Mouse (Mus musculus): ENCODE results near the gene Zfhx3. TPM values are rescaled to one million over a fixed set of nuclear protein-coding genes. Genes with fewer than 3 reads are reported as not detected.

Gene Zfhx3
- polyA plus RNA-seq, 1 experiment from 2014 or later = 3.3 TPM

- Histone ChIP-seq H3K27ac (ENCODE audit: low read length) (no peak overlapping the region), H3K27me3 (ENCODE audit: control insufficient read depth, insufficient read depth, low read length) (no peaks in the 10 kb centered on the region), H3K9ac (ENCODE audit: low read length) (no peak overlapping the region), H3K4me2 (ENCODE audit: low read depth, low read length) (no peak overlapping the region), H3K36me3 (ENCODE audit: control insufficient read depth, insufficient read depth) (no peaks in the 10 kb centered on the region), H3K4me1 (ENCODE audit: control insufficient read depth, insufficient read depth, low read length) (peaks cover 25% of the 10 kb centered on the region), H3K9me3 (replicated peaks; ENCODE audit: control insufficient read depth, low read length) (no peaks in the 10 kb centered on the region), H3K4me3 (ENCODE audit: low read length) (no peak overlapping the region)
- ATAC-seq (replicated peaks; ENCODE audit: extremely low read depth, insufficient read depth, low FRiP score) = no peak
- 67% methylated on average over 4 of the region's 4 CpGs for WGBS
Observed at GRCm38 (mm10) chr8:108884947-108885346, 942.5 kb downstream of the Zfhx3 start.

DNA sequence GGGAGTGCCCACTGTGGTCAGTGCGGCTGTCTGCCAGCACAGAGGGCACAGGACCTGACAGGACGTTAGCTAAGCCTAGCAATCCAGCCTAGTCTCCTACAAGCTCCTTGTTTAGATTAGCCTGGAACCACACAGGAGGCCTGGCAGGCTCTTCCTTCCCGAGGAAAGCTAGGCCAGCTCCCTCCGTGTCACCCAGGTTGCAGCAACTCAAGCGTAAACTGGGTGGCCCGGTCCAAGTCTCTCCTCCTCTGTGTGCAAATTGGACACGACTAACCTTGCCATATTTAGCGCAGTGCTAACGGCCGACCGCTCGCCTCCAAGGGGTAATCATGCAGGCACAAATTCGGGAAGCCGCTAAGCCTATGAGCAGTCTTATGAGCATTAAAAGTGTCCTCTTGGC, 943.0 kb downstream of the Zfhx3 start:
- Histone ChIP-seq H3K4me3 (ENCODE audit: low read length) (no peak overlapping the region), H3K9ac (ENCODE audit: low read length) (no peak overlapping the region), H3K27ac (ENCODE audit: low read length) (no peak overlapping the region), H3K4me1 (ENCODE audit: control insufficient read depth, insufficient read depth, low read length) (peaks cover 21% of the 10 kb centered on the region), H3K36me3 (ENCODE audit: control insufficient read depth, insufficient read depth) (no peaks in the 10 kb centered on the region), H3K4me2 (ENCODE audit: low read depth, low read length) (no peak overlapping the region), H3K9me3 (replicated peaks; ENCODE audit: control insufficient read depth, low read length) (no peaks in the 10 kb centered on the region), H3K27me3 (ENCODE audit: control insufficient read depth, insufficient read depth, low read length) (no peaks in the 10 kb centered on the region)
- WGBS = 60% methylated on average over 14 of the region's 14 CpGs
- ATAC-seq (replicated peaks; ENCODE audit: extremely low read depth, insufficient read depth, low FRiP score) = no peak

DNA sequence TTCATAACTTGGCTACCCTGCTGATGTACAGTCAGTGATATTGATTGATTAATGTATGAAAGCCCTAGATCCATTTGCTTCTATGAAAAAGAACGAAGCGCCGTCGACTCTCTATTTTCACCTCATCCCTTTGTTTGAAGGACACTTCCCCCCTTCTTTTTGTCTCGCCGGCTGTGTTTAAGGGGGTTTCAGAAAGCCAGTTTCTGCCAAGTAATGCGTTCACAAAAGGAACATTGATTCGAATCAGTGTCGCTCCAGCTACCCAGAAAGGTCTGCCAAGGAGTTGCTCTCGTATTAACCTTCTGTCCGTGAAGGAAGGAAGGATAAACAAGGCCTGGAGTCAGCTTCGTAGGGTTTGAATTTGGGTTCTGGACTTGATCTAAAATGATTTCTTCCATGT, 943.4 kb downstream of the Zfhx3 start:
- WGBS = 76% methylated on average over 12 of the region's 12 CpGs
- H3K9me3 ChIP-seq (replicated peaks; ENCODE audit: control insufficient read depth, low read length) = no peaks in the 10 kb centered on the region
- H3K4me3 ChIP-seq (ENCODE audit: low read length) = no peak overlapping the region
- no peak overlapping the region for H3K4me2 ChIP-seq (ENCODE audit: low read depth, low read length)
- no peak overlapping the region for H3K27ac ChIP-seq (ENCODE audit: low read length)
- H3K4me1 ChIP-seq (ENCODE audit: control insufficient read depth, insufficient read depth, low read length) = peaks cover 19% of the 10 kb centered on the region
- no peaks in the 10 kb centered on the region for H3K36me3 ChIP-seq (ENCODE audit: control insufficient read depth, insufficient read depth)
- ATAC-seq (replicated peaks; ENCODE audit: extremely low read depth, insufficient read depth, low FRiP score) = no peak
- H3K27me3 ChIP-seq (ENCODE audit: control insufficient read depth, insufficient read depth, low read length) = no peaks in the 10 kb centered on the region
- no peak overlapping the region for H3K9ac ChIP-seq (ENCODE audit: low read length)

DNA sequence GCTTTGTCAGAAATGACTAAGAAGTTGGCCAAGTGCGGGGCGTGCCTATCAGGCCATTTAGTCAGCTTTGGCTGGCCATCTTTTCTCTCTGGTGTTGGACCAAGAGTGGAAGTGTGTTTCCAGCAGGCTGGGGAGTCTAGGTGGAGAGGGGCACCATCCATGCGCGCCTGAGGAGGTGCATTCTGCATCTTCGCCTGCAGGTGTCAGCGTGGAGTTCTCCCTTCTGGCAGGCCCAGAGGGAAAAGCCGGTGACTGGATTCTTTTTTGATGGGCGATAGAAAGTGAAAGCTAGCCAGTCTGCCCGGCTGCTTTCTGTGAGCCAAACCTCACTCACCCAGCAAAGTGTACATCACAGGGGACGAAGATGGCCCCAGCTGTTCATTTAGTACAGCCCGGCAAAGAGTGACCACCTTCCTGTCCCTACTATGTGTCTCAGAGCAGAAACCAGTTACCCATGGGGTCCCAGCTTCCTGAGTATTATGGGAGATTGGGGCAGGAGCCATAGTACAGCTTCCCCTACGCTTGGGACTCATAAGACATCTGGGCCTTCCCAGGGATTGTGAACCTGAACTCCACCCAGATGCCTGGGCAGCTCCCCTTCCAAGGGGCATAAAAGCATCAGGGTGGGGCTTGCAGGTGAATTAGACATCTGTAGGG, 944.3 kb downstream of the Zfhx3 start:
- Histone ChIP-seq H3K27me3 (ENCODE audit: control insufficient read depth, insufficient read depth, low read length) (no peaks in the 10 kb centered on the region), H3K9ac (ENCODE audit: low read length) (peak overlapping the region; percentile 71), H3K9me3 (replicated peaks; ENCODE audit: control insufficient read depth, low read length) (no peaks in the 10 kb centered on the region), H3K4me3 (ENCODE audit: low read length) (peak overlapping the region; percentile 51), H3K4me1 (ENCODE audit: control insufficient read depth, insufficient read depth, low read length) (peaks cover 19% of the 10 kb centered on the region), H3K36me3 (ENCODE audit: control insufficient read depth, insufficient read depth) (no peaks in the 10 kb centered on the region), H3K27ac (ENCODE audit: low read length) (peak overlapping the region; percentile 77), H3K4me2 (ENCODE audit: low read depth, low read length) (peak overlapping the region; percentile 76)
- 16% methylated on average over 12 of the region's 12 CpGs for WGBS
- ATAC-seq (replicated peaks; ENCODE audit: extremely low read depth, insufficient read depth, low FRiP score) = peak; percentile 64

DNA sequence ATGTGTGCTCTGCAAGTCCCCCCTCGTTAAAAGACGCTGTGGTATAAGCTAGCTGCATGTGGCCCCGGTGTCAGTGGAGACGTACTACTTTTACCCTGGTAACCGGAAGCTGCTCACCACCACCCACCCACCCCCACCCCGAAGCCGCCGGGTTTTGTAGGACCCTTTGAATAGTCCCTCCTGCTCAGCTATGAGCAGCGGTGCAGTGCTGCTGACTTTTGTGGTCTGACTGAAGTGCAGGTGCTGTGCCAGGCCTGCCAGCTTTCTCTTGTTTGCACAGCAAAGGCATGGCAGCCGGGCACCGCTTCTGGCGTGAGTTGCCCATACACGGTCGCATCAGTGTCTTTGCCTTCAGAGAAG, 944.8 kb downstream of the Zfhx3 start:
- Histone ChIP-seq H3K4me1 (ENCODE audit: control insufficient read depth, insufficient read depth, low read length) (peaks cover 19% of the 10 kb centered on the region), H3K27me3 (ENCODE audit: control insufficient read depth, insufficient read depth, low read length) (no peaks in the 10 kb centered on the region), H3K4me3 (ENCODE audit: low read length) (no peak overlapping the region; the same call in 1 of the 2 replicates), H3K9me3 (replicated peaks; ENCODE audit: control insufficient read depth, low read length) (no peaks in the 10 kb centered on the region), H3K36me3 (ENCODE audit: control insufficient read depth, insufficient read depth) (no peaks in the 10 kb centered on the region), H3K27ac (ENCODE audit: low read length) (peak overlapping the region; percentile 77), H3K9ac (ENCODE audit: low read length) (peak overlapping the region; percentile 71; the same call in 1 of the 2 replicates), H3K4me2 (ENCODE audit: low read depth, low read length) (peak overlapping the region; percentile 76)
- WGBS = 71% methylated on average over 14 of the region's 14 CpGs
- ATAC-seq (replicated peaks; ENCODE audit: extremely low read depth, insufficient read depth, low FRiP score) = peak; percentile 66

DNA sequence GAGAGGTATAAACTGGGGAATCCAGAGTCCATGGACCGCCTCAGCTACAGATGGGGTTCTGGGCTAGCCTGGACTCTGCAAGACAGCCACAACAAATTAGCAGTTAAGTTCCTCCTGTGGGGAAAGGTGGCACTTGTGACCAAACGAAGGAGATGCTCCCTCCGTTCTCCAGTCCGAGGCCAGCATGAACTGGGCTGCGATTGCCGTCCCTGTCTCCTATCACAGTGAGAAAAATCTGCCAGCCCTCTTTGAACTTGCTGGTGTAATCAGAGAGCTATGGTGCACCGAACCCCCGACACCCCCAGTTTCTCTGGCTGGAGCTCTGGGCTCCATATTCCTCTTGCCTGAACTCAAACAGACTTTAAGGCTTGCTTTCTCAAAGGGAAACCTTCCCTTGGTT, 945.4 kb downstream of the Zfhx3 start:
- no peak overlapping the region for H3K9ac ChIP-seq (ENCODE audit: low read length)
- H3K36me3 ChIP-seq (ENCODE audit: control insufficient read depth, insufficient read depth) = no peaks in the 10 kb centered on the region
- H3K27ac ChIP-seq (ENCODE audit: low read length) = no peak overlapping the region
- no peak for ATAC-seq (replicated peaks; ENCODE audit: extremely low read depth, insufficient read depth, low FRiP score)
- H3K4me3 ChIP-seq (ENCODE audit: low read length) = no peak overlapping the region
- H3K4me2 ChIP-seq (ENCODE audit: low read depth, low read length) = no peak overlapping the region
- peaks cover 19% of the 10 kb centered on the region for H3K4me1 ChIP-seq (ENCODE audit: control insufficient read depth, insufficient read depth, low read length)
- 84% methylated on average over 8 of the region's 8 CpGs for WGBS
- no peaks in the 10 kb centered on the region for H3K27me3 ChIP-seq (ENCODE audit: control insufficient read depth, insufficient read depth, low read length)
- no peaks in the 10 kb centered on the region for H3K9me3 ChIP-seq (replicated peaks; ENCODE audit: control insufficient read depth, low read length)

DNA sequence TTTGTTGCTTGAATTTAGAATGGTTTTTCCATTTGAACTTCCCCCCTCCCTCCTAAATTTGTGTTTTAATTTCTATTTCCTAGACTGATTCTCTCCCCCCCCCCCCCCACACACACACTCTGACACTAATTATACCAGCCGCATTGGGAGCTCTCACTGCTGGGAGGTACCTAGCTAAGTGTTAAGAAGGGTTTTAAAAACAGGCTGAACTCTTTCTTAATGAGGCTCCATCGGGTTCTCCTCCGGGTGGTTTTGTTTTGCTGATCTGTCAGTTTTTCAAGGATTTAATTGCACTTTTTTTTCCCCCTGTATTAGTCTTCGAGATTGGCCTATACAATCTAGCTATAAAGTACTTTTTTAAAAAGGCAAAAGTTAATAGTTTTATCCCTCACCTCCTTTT, 946.5 kb downstream of the Zfhx3 start:
- Histone ChIP-seq H3K27me3 (ENCODE audit: control insufficient read depth, insufficient read depth, low read length) (no peaks in the 10 kb centered on the region), H3K36me3 (ENCODE audit: control insufficient read depth, insufficient read depth) (no peaks in the 10 kb centered on the region), H3K4me2 (ENCODE audit: low read depth, low read length) (no peak overlapping the region), H3K4me1 (ENCODE audit: control insufficient read depth, insufficient read depth, low read length) (peaks cover 19% of the 10 kb centered on the region), H3K9ac (ENCODE audit: low read length) (no peak overlapping the region), H3K9me3 (replicated peaks; ENCODE audit: control insufficient read depth, low read length) (no peaks in the 10 kb centered on the region), H3K4me3 (ENCODE audit: low read length) (no peak overlapping the region), H3K27ac (ENCODE audit: low read length) (no peak overlapping the region)
- no peak for ATAC-seq (replicated peaks; ENCODE audit: extremely low read depth, insufficient read depth, low FRiP score)
- WGBS = 67% methylated on average over 4 of the region's 4 CpGs

GRCm38 (mm10) chr8:108889406-108889805, 947.0 kb downstream of the Zfhx3 start:
- Histone ChIP-seq H3K9ac (ENCODE audit: low read length) (no peak overlapping the region), H3K4me1 (ENCODE audit: control insufficient read depth, insufficient read depth, low read length) (peaks cover 24% of the 10 kb centered on the region), H3K27me3 (ENCODE audit: control insufficient read depth, insufficient read depth, low read length) (no peaks in the 10 kb centered on the region), H3K4me3 (ENCODE audit: low read length) (no peak overlapping the region), H3K36me3 (ENCODE audit: control insufficient read depth, insufficient read depth) (no peaks in the 10 kb centered on the region), H3K4me2 (ENCODE audit: low read depth, low read length) (no peak overlapping the region), H3K27ac (ENCODE audit: low read length) (no peak overlapping the region), H3K9me3 (replicated peaks; ENCODE audit: control insufficient read depth, low read length) (no peaks in the 10 kb centered on the region)
- whole genome bisulfite sequencing = 48% methylated on average over 5 of the region's 5 CpGs
- no peak for ATAC-seq (replicated peaks; ENCODE audit: extremely low read depth, insufficient read depth, low FRiP score)

DNA sequence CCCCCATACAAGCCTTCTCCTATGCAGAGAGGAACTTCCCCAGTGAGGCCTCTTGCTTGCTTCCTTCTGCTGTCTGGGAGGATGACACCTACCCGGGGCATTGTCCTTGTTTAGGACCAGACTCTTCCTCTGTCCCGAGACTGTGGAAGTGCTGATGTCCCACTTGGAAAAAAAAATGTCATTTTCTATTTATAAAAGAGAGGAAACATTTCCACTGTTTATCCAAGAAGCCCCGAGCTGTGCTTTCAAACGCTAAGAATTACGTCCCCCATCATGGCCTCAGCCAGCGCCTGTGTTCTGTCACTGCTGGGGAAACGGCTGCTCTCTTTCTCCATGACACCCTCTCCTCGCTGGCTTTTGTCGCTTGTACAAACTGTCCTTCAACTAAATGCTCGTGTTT, 951.8 kb downstream of the Zfhx3 start:
- Histone ChIP-seq H3K4me3 (ENCODE audit: low read length) (no peak overlapping the region), H3K4me2 (ENCODE audit: low read depth, low read length) (peak overlapping the region; percentile 17; the same call in 1 of the 2 replicates), H3K27me3 (ENCODE audit: control insufficient read depth, insufficient read depth, low read length) (no peaks in the 10 kb centered on the region), H3K36me3 (ENCODE audit: control insufficient read depth, insufficient read depth) (no peaks in the 10 kb centered on the region), H3K9ac (ENCODE audit: low read length) (peak overlapping the region; percentile 38), H3K27ac (ENCODE audit: low read length) (peak overlapping the region; percentile 71), H3K4me1 (ENCODE audit: control insufficient read depth, insufficient read depth, low read length) (peaks cover 45% of the 10 kb centered on the region), H3K9me3 (replicated peaks; ENCODE audit: control insufficient read depth, low read length) (no peaks in the 10 kb centered on the region)
- ATAC-seq (replicated peaks; ENCODE audit: extremely low read depth, insufficient read depth, low FRiP score) = 0 out of 2 replicates have a peak, but pooled peaks have one; percentile 53
- 11% methylated on average over 10 of the region's 10 CpGs for WGBS

Measured in heart, embryonic 16.5 days (tissue).